23 mouse cellular contexts compared by ENCODE assay signal in genomic region chr9:95157948-95158347, GRCm38 (mm10).
A peak's percentile ranks its signal among the peaks of the same experiment; 100 is the strongest.
DNase-seq lines count a peak whose midpoint lies in the region; ATAC-seq and TF ChIP-seq lines count a peak whose summit lies in the region.
"Had no signal": no experiment of that assay in that cellular context is flagged by ENCODE, and none has a peak within 500 bp of the region (broad histone marks: within the 10 kb centered on the region; RNA-seq: fewer than 3 reads in every experiment).

No protein-coding gene starts in this region.

- no peak for ATAC-seq in midbrain, postnatal 0 days (ENCODE audit: low FRiP score)
- ATAC-seq in midbrain, embryonic 14.5 days (ENCODE audit: low FRiP score, low TSS enrichment) = no peak
- ATAC-seq: CD4-positive, CD25-positive, alpha-beta regulatory T cell, adult 4 months; forebrain, embryonic 13.5 days; forebrain, embryonic 15.5 days; forebrain, postnatal 0 days; Patski had no signal

- H3K9me3 ChIP-seq in midbrain, postnatal 0 days (ENCODE audit: low read length) = no peaks in the 10 kb centered on the region
- no peaks in the 10 kb centered on the region for H3K9me3 ChIP-seq in midbrain, embryonic 14.5 days (ENCODE audit: control insufficient read depth, low read length)
- H3K9me3 ChIP-seq: embryonic facial prominence, embryonic 10.5 days; embryonic facial prominence, embryonic 12.5 days; forebrain, embryonic 13.5 days; forebrain, embryonic 15.5 days had no signal

- intact Hi-C loops in left cerebral cortex, postnatal 4 days (cut with DNase I) = no loop called here

- no peak overlapping the region for H3K4me3 ChIP-seq in midbrain, postnatal 0 days (ENCODE audit: low read depth, low read length)
- H3K4me3 ChIP-seq in midbrain, embryonic 14.5 days (replicated peaks; ENCODE audit: low read depth, low read length) = no peak overlapping the region
- H3K4me3 ChIP-seq: embryonic facial prominence, embryonic 10.5 days; embryonic facial prominence, embryonic 12.5 days; forebrain, embryonic 13.5 days; forebrain, embryonic 15.5 days had no signal

- no peaks in the 10 kb centered on the region for H3K27me3 ChIP-seq in midbrain, postnatal 0 days (ENCODE audit: insufficient read depth, low read length)
- H3K27me3 ChIP-seq in midbrain, embryonic 14.5 days (ENCODE audit: control insufficient read depth, insufficient read depth, low read length) = no peaks in the 10 kb centered on the region
- H3K27me3 ChIP-seq: CH12.LX; embryonic facial prominence, embryonic 12.5 days; forebrain, embryonic 13.5 days; forebrain, embryonic 15.5 days; Patski had no signal

- H3K36me3 ChIP-seq in midbrain, postnatal 0 days (ENCODE audit: insufficient read depth, low read length) = no peaks in the 10 kb centered on the region
- no peaks in the 10 kb centered on the region for H3K36me3 ChIP-seq in midbrain, embryonic 14.5 days (ENCODE audit: control insufficient read depth, insufficient read depth, low read length)
- H3K36me3 ChIP-seq: embryonic facial prominence, embryonic 10.5 days; embryonic facial prominence, embryonic 12.5 days; forebrain, embryonic 15.5 days; G1E had no signal

- H3K9ac ChIP-seq in midbrain, postnatal 0 days (replicated peaks; ENCODE audit: low read length, poor library complexity, severe bottlenecking) = no peak overlapping the region
- no peak overlapping the region for H3K9ac ChIP-seq in midbrain, embryonic 14.5 days (replicated peaks; ENCODE audit: low read length)
- H3K9ac ChIP-seq: embryonic facial prominence, embryonic 12.5 days; forebrain, embryonic 13.5 days; forebrain, embryonic 15.5 days; forebrain, postnatal 0 days had no signal

- no peaks in the 10 kb centered on the region for H3K4me1 ChIP-seq in midbrain, postnatal 0 days (ENCODE audit: insufficient read depth, low read length)
- no peaks in the 10 kb centered on the region for H3K4me1 ChIP-seq in midbrain, embryonic 14.5 days (ENCODE audit: control insufficient read depth, insufficient read depth, low read length)
- H3K4me1 ChIP-seq: embryonic facial prominence, embryonic 12.5 days had no signal

- H3K27ac ChIP-seq in midbrain, postnatal 0 days (ENCODE audit: low read depth, low read length) = no peak overlapping the region
- H3K27ac ChIP-seq in midbrain, embryonic 14.5 days (replicated peaks; ENCODE audit: low read depth, low read length) = no peak overlapping the region
- H3K27ac ChIP-seq: embryonic facial prominence, embryonic 10.5 days; embryonic facial prominence, embryonic 12.5 days; forebrain, embryonic 13.5 days; forebrain, embryonic 15.5 days had no signal

- TF ChIP-seq CTCF in midbrain, postnatal 0 days (IDR thresholded peaks at IDR 0.05) = no peak

- 83% methylated on average over 4 of the region's 4 CpGs for WGBS in midbrain, postnatal 0 days
- 81% methylated on average over 4 of the region's 4 CpGs for WGBS in midbrain, embryonic 14.5 days

- DNase-seq in cerebellum, postnatal 10 days = peak; percentile 52 to 66
- no peak for DNase-seq in cerebellum, adult 11-12 months
- peak; percentile 32 for DNase-seq in left cerebral cortex, postnatal 4 days
- DNase-seq in left cerebral cortex, adult 9 months (ENCODE audit: low spot score in 2 of 2) = no peak
- peak; percentile 24 for DNase-seq in midbrain, postnatal 0 days (ENCODE audit: low spot score)
- no peak for DNase-seq in midbrain, embryonic 14.5 days
- DNase-seq: adrenal gland, adult 8-10 months; adrenal gland, postnatal 14 days; adrenal gland, postnatal 36 days; B cell, adult 2 months; cerebellum, adult 18-20 months; cerebellum, adult 8-10 months; cerebellum, adult 9-11 months; cerebellum, postnatal 25 days; forebrain, postnatal 0 days had no signal

- no peak overlapping the region for H3K4me2 ChIP-seq in midbrain, postnatal 0 days (ENCODE audit: low read depth, low read length, poor library complexity, severe bottlenecking)
- no peak overlapping the region for H3K4me2 ChIP-seq in midbrain, embryonic 14.5 days (ENCODE audit: low read length)
- H3K4me2 ChIP-seq: embryonic facial prominence, embryonic 12.5 days; forebrain, embryonic 13.5 days; forebrain, embryonic 15.5 days had no signal

Comparison
In these comparisons a context has a peak if more than half of its experiments do, and no peak if none do; other contexts are left out.
1. DNase-seq: peak in cerebellum, postnatal 10 days (2 of 2), left cerebral cortex, postnatal 4 days (single experiment) and midbrain, postnatal 0 days (single experiment); none in cerebellum, adult 11-12 months (single experiment), left cerebral cortex, adult 9 months (0 of 2) and midbrain, embryonic 14.5 days (single experiment).